Mouse (Mus musculus): ENCODE data around the gene Banp. TPM values are rescaled to one million over a fixed set of nuclear protein-coding genes. Genes with fewer than 3 reads are reported as not detected.

Gene Banp
- total and polyA plus RNA-seq, 3 experiments = 14.9 to 34.2 (median 25.7) TPM

GRCm38 (mm10) chr8:122011066-122011588 lies 61.6 kb downstream of the Banp start:
- Histone ChIP-seq H3K4me3 (replicated peaks in 1 of 3; ENCODE audit: low read depth in 2 of 3, low read length in 2 of 3, poor library complexity in 1 of 3) (no peak overlapping the region), H3K27me3 (replicated peaks) (no peaks in the 10 kb centered on the region), H3K9me3 (replicated peaks; ENCODE audit: low read length) (no peaks in the 10 kb centered on the region), H3K4me2 (ENCODE audit: insufficient read depth, low read depth, poor library complexity, severe bottlenecking) (no peak overlapping the region), H3K36me3 (replicated peaks in 1 of 2; ENCODE audit: control insufficient read depth in 1 of 2, insufficient read depth in 1 of 2, low read length in 1 of 2) (peaks cover 38 to 92% of the 10 kb centered on the region in 2 experiments), H3K79me2 (replicated peaks; ENCODE audit: control insufficient read depth, extremely low read depth, insufficient read depth, poor library complexity, severe bottlenecking) (no peaks in the 10 kb centered on the region), H3K4me1 (ENCODE audit: control insufficient read depth in 1 of 2, insufficient read depth in 2 of 2) (no peaks in the 10 kb centered on the region), H3K27ac (ENCODE audit: insufficient read depth, low read depth) (no peak overlapping the region), H3K9ac (ENCODE audit: insufficient read depth, low read depth) (no peak overlapping the region)
- TF ChIP-seq JUND (conservative IDR thresholded peaks at IDR 0.05; ENCODE audit: low read depth, low read length) = no peak
- TF ChIP-seq SIN3A (IDR thresholded peaks at IDR 0.05; ENCODE audit: low read length) = no peak
- TF ChIP-seq TBP (conservative IDR thresholded peaks at IDR 0.05; ENCODE audit: low read depth, low read length) = no peak
- no peak for TF ChIP-seq USF1 (IDR thresholded peaks at IDR 0.05; ENCODE audit: low read depth, low read length)
- no peak for TF ChIP-seq MEF2A (IDR thresholded peaks at IDR 0.05; ENCODE audit: borderline replicate concordance, low read depth, low read length)
- no peak for TF ChIP-seq MAFK (IDR thresholded peaks at IDR 0.05; ENCODE audit: insufficient replicate concordance, low read length)
- no peak for TF ChIP-seq IRF4 (IDR thresholded peaks at IDR 0.05; ENCODE audit: low read depth, low read length)
- TF ChIP-seq ZMIZ1 (IDR thresholded peaks at IDR 0.05; ENCODE audit: low read depth, low read length) = no peak
- no peak for TF ChIP-seq POLR2A (IDR thresholded peaks at IDR 0.05; ENCODE audit: low read depth, low read length)
- TF ChIP-seq NRF1 (IDR thresholded peaks at IDR 0.05; ENCODE audit: low read depth, low read length) = no peak
- no peak for TF ChIP-seq JUN (IDR thresholded peaks at IDR 0.05; ENCODE audit: insufficient read depth, low read depth, low read length)
- no peak for TF ChIP-seq PAX5 (IDR thresholded peaks at IDR 0.05; ENCODE audit: low read length)
- TF ChIP-seq MAZ (IDR thresholded peaks at IDR 0.05; ENCODE audit: low read depth, low read length) = no peak
- TF ChIP-seq SMC3 (IDR thresholded peaks at IDR 0.05; ENCODE audit: low read depth, low read length) = no peak
- TF ChIP-seq BHLHE40 (IDR thresholded peaks at IDR 0.05; ENCODE audit: low read depth, low read length) = no peak
- no peak for TF ChIP-seq KAT2A (IDR thresholded peaks at IDR 0.05; ENCODE audit: insufficient replicate concordance, low read length)
- no peak for TF ChIP-seq HCFC1 (IDR thresholded peaks at IDR 0.05; ENCODE audit: low read depth, low read length)
- TF ChIP-seq RCOR1 (conservative IDR thresholded peaks at IDR 0.05; ENCODE audit: low read depth, low read length) = no peak
- no peak for TF ChIP-seq CHD1 (IDR thresholded peaks at IDR 0.05; ENCODE audit: low read depth, low read length)
- no peak for TF ChIP-seq ZKSCAN1 (IDR thresholded peaks at IDR 0.05; ENCODE audit: borderline replicate concordance, low read depth, low read length)
- DNase-seq (ENCODE audit: extremely low read depth) = no peak
- dilution Hi-C loops (cut with MboI; ENCODE audit: extremely low pct_ligation_motif_present, extremely low pct_unique_long_range_greater_than_20kb, low sequenced_read_pairs) (no loop called here), in situ Hi-C loops (cut with MboI; ENCODE audit: low pct_ligation_motif_present, low pct_unique_long_range_greater_than_20kb, low sequenced_read_pairs) (no loop called here)

- H3K9ac ChIP-seq (ENCODE audit: insufficient read depth, low read depth) = no peak overlapping the region
- H3K27ac ChIP-seq (ENCODE audit: insufficient read depth, low read depth) = no peak overlapping the region
- no peak for DNase-seq (ENCODE audit: extremely low read depth)
- TF ChIP-seq MAZ (IDR thresholded peaks at IDR 0.05; ENCODE audit: low read depth, low read length) (no peak), RAD21 (IDR thresholded peaks at IDR 0.05; ENCODE audit: low read depth, low read length) (no peak), KAT2A (IDR thresholded peaks at IDR 0.05; ENCODE audit: insufficient replicate concordance, low read length) (no peak), SMC3 (IDR thresholded peaks at IDR 0.05; ENCODE audit: low read depth, low read length) (no peak), MAFK (IDR thresholded peaks at IDR 0.05; ENCODE audit: insufficient replicate concordance, low read length) (no peak), USF1 (IDR thresholded peaks at IDR 0.05; ENCODE audit: low read depth, low read length) (no peak), POLR2AphosphoS2 (IDR thresholded peaks at IDR 0.05; ENCODE audit: low read depth, low read length) (no peak), TCF12 (IDR thresholded peaks at IDR 0.05; ENCODE audit: low read depth, low read length) (no peak), UBTF (IDR thresholded peaks at IDR 0.05; ENCODE audit: low read depth, low read length) (no peak), GABPA (IDR thresholded peaks at IDR 0.05; ENCODE audit: insufficient replicate concordance, low read depth, low read length) (no peak), NELFE (IDR thresholded peaks at IDR 0.05; ENCODE audit: low read depth, low read length) (no peak), IRF4 (IDR thresholded peaks at IDR 0.05; ENCODE audit: low read depth, low read length) (no peak), RCOR1 (conservative IDR thresholded peaks at IDR 0.05; ENCODE audit: low read depth, low read length) (no peak), TBP (conservative IDR thresholded peaks at IDR 0.05; ENCODE audit: low read depth, low read length) (no peak), ZC3H11A (IDR thresholded peaks at IDR 0.05; ENCODE audit: low read depth, low read length) (no peak), MEF2A (IDR thresholded peaks at IDR 0.05; ENCODE audit: borderline replicate concordance, low read depth, low read length) (no peak), MXI1 (IDR thresholded peaks at IDR 0.05; ENCODE audit: low read depth, low read length) (no peak), PAX5 (IDR thresholded peaks at IDR 0.05; ENCODE audit: low read length) (no peak), ZNF384 (IDR thresholded peaks at IDR 0.05; ENCODE audit: low read depth, low read length) (no peak), EP300 (IDR thresholded peaks at IDR 0.05; ENCODE audit: low read length) (no peak)
- no peaks in the 10 kb centered on the region for H3K27me3 ChIP-seq (replicated peaks)
- no peak overlapping the region for H3K4me2 ChIP-seq (ENCODE audit: insufficient read depth, low read depth, poor library complexity, severe bottlenecking)
- in situ Hi-C loops (cut with MboI; ENCODE audit: low pct_ligation_motif_present, low pct_unique_long_range_greater_than_20kb, low sequenced_read_pairs) = no loop called here
- no peaks in the 10 kb centered on the region for H3K9me3 ChIP-seq (replicated peaks; ENCODE audit: low read length)
- no peaks in the 10 kb centered on the region for H3K4me1 ChIP-seq (ENCODE audit: control insufficient read depth in 1 of 2, insufficient read depth in 2 of 2)
- no peak overlapping the region for H3K4me3 ChIP-seq (replicated peaks in 1 of 3; ENCODE audit: low read depth in 2 of 3, low read length in 2 of 3, poor library complexity in 1 of 3)
- no peaks in the 10 kb centered on the region for H3K79me2 ChIP-seq (replicated peaks; ENCODE audit: control insufficient read depth, extremely low read depth, insufficient read depth, poor library complexity, severe bottlenecking)
- dilution Hi-C loops (cut with MboI; ENCODE audit: extremely low pct_ligation_motif_present, extremely low pct_unique_long_range_greater_than_20kb, low sequenced_read_pairs) = no loop called here
- H3K36me3 ChIP-seq (replicated peaks in 1 of 2; ENCODE audit: control insufficient read depth in 1 of 2, insufficient read depth in 1 of 2, low read length in 1 of 2) = peaks cover 33 to 93% of the 10 kb centered on the region in 2 experiments
Measured at GRCm38 (mm10) chr8:122014606-122015005, 65.1 kb downstream of the Banp start.
